ENCODE assay signal across 19 mouse cellular contexts in the genomic region with DNA sequence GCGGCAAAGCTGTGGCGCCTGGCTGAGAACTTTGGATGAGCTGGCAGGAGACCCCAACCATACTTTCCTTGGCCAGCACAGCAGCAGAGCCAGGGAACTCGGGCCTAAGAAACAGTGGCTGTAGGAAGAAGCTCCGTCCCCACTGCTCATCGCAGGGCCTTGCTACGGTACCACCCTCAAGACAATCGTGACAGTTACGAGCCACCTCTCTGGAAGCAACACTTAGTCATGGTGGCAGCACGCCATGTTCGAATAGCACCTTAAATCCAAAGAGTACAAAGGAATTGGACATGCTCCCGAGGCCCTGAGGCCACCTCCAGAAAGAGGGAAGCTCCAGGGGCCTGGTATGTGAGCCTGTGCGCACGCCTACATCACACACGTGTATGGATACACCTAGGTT.
DNase-seq lines count a peak whose midpoint lies in the region; ATAC-seq lines count a peak whose summit lies in the region.
"Had no signal": no experiment of that assay in that cellular context is flagged by ENCODE, and none has a peak within 500 bp of the region (broad histone marks: within the 10 kb centered on the region; RNA-seq: fewer than 3 reads in every experiment).

No protein-coding gene starts in this region.

- no peak for ATAC-seq in heart, embryonic 12.5 days (ENCODE audit: insufficient number of reproducible peaks, low FRiP score)
- ATAC-seq in midbrain, embryonic 15.5 days (replicated peaks) = no peak
- ATAC-seq in midbrain, embryonic 11.5 days (ENCODE audit: low FRiP score) = no peak
- ATAC-seq: intestine, embryonic 15.5 days had no signal

- H3K36me3 ChIP-seq in heart, embryonic 12.5 days = no peaks in the 10 kb centered on the region
- H3K36me3 ChIP-seq in midbrain, embryonic 15.5 days (replicated peaks) = no peaks in the 10 kb centered on the region
- H3K36me3 ChIP-seq in midbrain, embryonic 11.5 days (ENCODE audit: control insufficient read depth, insufficient read depth, low read length) = no peaks in the 10 kb centered on the region
- H3K36me3 ChIP-seq: embryonic facial prominence, embryonic 13.5 days; intestine, embryonic 15.5 days; kidney, embryonic 15.5 days; limb, embryonic 12.5 days; liver, embryonic 13.5 days; lung, embryonic 15.5 days; neural tube, embryonic 13.5 days; stomach, embryonic 15.5 days had no signal

- H3K4me2 ChIP-seq in heart, embryonic 12.5 days = no peak overlapping the region
- H3K4me2 ChIP-seq in midbrain, embryonic 15.5 days = no peak overlapping the region
- no peak overlapping the region for H3K4me2 ChIP-seq in midbrain, embryonic 11.5 days
- H3K4me2 ChIP-seq: embryonic facial prominence, embryonic 13.5 days; intestine, embryonic 15.5 days; kidney, embryonic 15.5 days; limb, embryonic 12.5 days; liver, embryonic 13.5 days; lung, embryonic 15.5 days; stomach, embryonic 15.5 days had no signal

- peaks cover 71% of the 10 kb centered on the region for H3K4me1 ChIP-seq in heart, embryonic 12.5 days (replicated peaks)
- H3K4me1 ChIP-seq in midbrain, embryonic 15.5 days = peaks cover 36% of the 10 kb centered on the region
- peaks cover 7% of the 10 kb centered on the region for H3K4me1 ChIP-seq in midbrain, embryonic 11.5 days (ENCODE audit: control insufficient read depth, insufficient read depth, low read length)
- H3K4me1 ChIP-seq: intestine, embryonic 15.5 days; stomach, embryonic 15.5 days had no signal

- peak; percentile 86 for DNase-seq in heart, adult 11 months
- DNase-seq in midbrain, embryonic 11.5 days (ENCODE audit: low spot score, missing footprints) = no peak
- DNase-seq in fat pad, adult 2 months (ENCODE audit: extremely low read depth, low read depth, low spot score) = peak; percentile 10
- peak; percentile 68 to 74 for DNase-seq in left cerebral cortex, postnatal 36 days (ENCODE audit: low spot score in 2 of 2)
- DNase-seq in testis, postnatal 14 days (ENCODE audit: low spot score) = no peak
- no peak for DNase-seq in kidney, postnatal 10 days
- DNase-seq: adrenal gland, postnatal 10 days; B cell, adult 2 months; heart, postnatal 4 days; liver, embryonic 13.5 days had no signal

- intact Hi-C loops in left cerebral cortex, postnatal 36 days (cut with DNase I) = loop anchor here (5.0 kb wide), 1 partner anchor 39 kb away; no protein-coding TSS in a partner anchor

- H3K9me3 ChIP-seq in heart, embryonic 12.5 days (replicated peaks) = no peaks in the 10 kb centered on the region
- H3K9me3 ChIP-seq in midbrain, embryonic 15.5 days = no peaks in the 10 kb centered on the region
- no peaks in the 10 kb centered on the region for H3K9me3 ChIP-seq in midbrain, embryonic 11.5 days (ENCODE audit: control insufficient read depth, low read length)
- H3K9me3 ChIP-seq: embryonic facial prominence, embryonic 13.5 days; intestine, embryonic 15.5 days; kidney, embryonic 15.5 days; limb, embryonic 12.5 days; liver, embryonic 13.5 days; lung, embryonic 15.5 days; neural tube, embryonic 13.5 days; stomach, embryonic 15.5 days had no signal

- H3K4me3 ChIP-seq in heart, embryonic 12.5 days = no peak overlapping the region
- H3K4me3 ChIP-seq in midbrain, embryonic 15.5 days = no peak overlapping the region
- no peak overlapping the region for H3K4me3 ChIP-seq in midbrain, embryonic 11.5 days (ENCODE audit: low read depth, low read length)
- H3K4me3 ChIP-seq: embryonic facial prominence, embryonic 13.5 days; intestine, embryonic 15.5 days; kidney, embryonic 15.5 days; limb, embryonic 12.5 days; liver, embryonic 13.5 days; lung, embryonic 15.5 days; neural tube, embryonic 13.5 days; stomach, embryonic 15.5 days had no signal

- 87% methylated on average over 14 of the region's 14 CpGs for WGBS in heart, embryonic 12.5 days
- 83% methylated on average over 14 of the region's 14 CpGs for WGBS in midbrain, embryonic 15.5 days
- 88% methylated on average over 14 of the region's 14 CpGs for WGBS in midbrain, embryonic 11.5 days

- no peaks in the 10 kb centered on the region for H3K27me3 ChIP-seq in heart, embryonic 12.5 days (replicated peaks)
- no peaks in the 10 kb centered on the region for H3K27me3 ChIP-seq in midbrain, embryonic 15.5 days (replicated peaks)
- H3K27me3 ChIP-seq in midbrain, embryonic 11.5 days (ENCODE audit: control insufficient read depth, insufficient read depth, low read length) = no peaks in the 10 kb centered on the region
- H3K27me3 ChIP-seq: embryonic facial prominence, embryonic 13.5 days; intestine, embryonic 15.5 days; kidney, embryonic 15.5 days; limb, embryonic 12.5 days; liver, embryonic 13.5 days; lung, embryonic 15.5 days; neural tube, embryonic 13.5 days; stomach, embryonic 15.5 days had no signal

- H3K27ac ChIP-seq in heart, embryonic 12.5 days (ENCODE audit: poor library complexity, severe bottlenecking) = no peak overlapping the region
- peak overlapping the region; percentile 86 for H3K27ac ChIP-seq in midbrain, embryonic 15.5 days
- H3K27ac ChIP-seq in midbrain, embryonic 11.5 days (ENCODE audit: low read depth, low read length) = no peak overlapping the region
- H3K27ac ChIP-seq: embryonic facial prominence, embryonic 13.5 days; intestine, embryonic 15.5 days; kidney, embryonic 15.5 days; limb, embryonic 12.5 days; liver, embryonic 13.5 days; lung, embryonic 15.5 days; stomach, embryonic 15.5 days had no signal

- H3K9ac ChIP-seq in heart, embryonic 12.5 days = no peak overlapping the region
- no peak overlapping the region for H3K9ac ChIP-seq in midbrain, embryonic 15.5 days
- no peak overlapping the region for H3K9ac ChIP-seq in midbrain, embryonic 11.5 days (ENCODE audit: low read length)
- H3K9ac ChIP-seq: embryonic facial prominence, embryonic 13.5 days; intestine, embryonic 15.5 days; kidney, embryonic 15.5 days; limb, embryonic 12.5 days; liver, embryonic 13.5 days; lung, embryonic 15.5 days; neural tube, embryonic 13.5 days; stomach, embryonic 15.5 days had no signal

Comparison
In these comparisons a context has a peak if more than half of its experiments do, and no peak if none do; other contexts are left out.
1. DNase-seq: peak in heart, adult 11 months (single experiment), fat pad, adult 2 months (single experiment) and left cerebral cortex, postnatal 36 days (2 of 2); none in midbrain, embryonic 11.5 days (single experiment), testis, postnatal 14 days (single experiment) and kidney, postnatal 10 days (single experiment).